Mouse (Mus musculus): ENCODE results near the gene Npnt. TPM values are rescaled to one million over a fixed set of nuclear protein-coding genes. Genes with fewer than 3 reads are reported as not detected.

Gene Npnt
- polyA plus RNA-seq, 1 experiment from 2014 or later, result 197 TPM

DNA sequence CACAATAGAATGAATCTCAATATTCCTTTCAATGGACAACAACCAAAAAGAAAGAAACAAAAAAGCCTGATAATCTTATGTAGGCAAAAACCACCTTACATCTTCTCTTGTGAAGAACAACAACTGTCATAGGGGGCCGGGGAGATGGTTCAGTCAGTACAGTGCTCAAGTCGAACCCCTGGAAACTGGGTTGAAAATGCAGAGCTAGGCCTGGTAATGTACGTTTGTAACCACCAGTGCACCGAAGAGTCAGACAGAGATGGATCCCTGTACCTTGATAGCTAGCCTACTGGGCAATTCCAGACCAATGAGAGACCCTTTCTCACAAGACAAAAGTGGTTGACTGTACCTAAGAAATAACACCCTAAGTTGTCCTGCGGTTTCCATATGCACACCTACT, 47.2 kb downstream of the Npnt start:
- Histone ChIP-seq H3K4me1 (ENCODE audit: insufficient read depth, low read length) (0 out of 2 replicates have a peak, but pooled peaks cover 2% of the 10 kb centered on the region), H3K9me3 (ENCODE audit: low read length) (no peaks in the 10 kb centered on the region), H3K27me3 (ENCODE audit: insufficient read depth, low read length) (no peaks in the 10 kb centered on the region), H3K4me3 (ENCODE audit: low read length) (no peak overlapping the region), H3K27ac (ENCODE audit: low read length) (no peak overlapping the region), H3K4me2 (replicated peaks; ENCODE audit: low read depth, low read length) (no peak overlapping the region), H3K36me3 (ENCODE audit: insufficient read depth, low read length) (peaks cover 15% of the 10 kb centered on the region), H3K9ac (replicated peaks; ENCODE audit: low read length) (no peak overlapping the region)
- 96% methylated on average over 5 of the region's 5 CpGs for WGBS
- no peak for ATAC-seq (ENCODE audit: low FRiP score, low TSS enrichment)

DNA sequence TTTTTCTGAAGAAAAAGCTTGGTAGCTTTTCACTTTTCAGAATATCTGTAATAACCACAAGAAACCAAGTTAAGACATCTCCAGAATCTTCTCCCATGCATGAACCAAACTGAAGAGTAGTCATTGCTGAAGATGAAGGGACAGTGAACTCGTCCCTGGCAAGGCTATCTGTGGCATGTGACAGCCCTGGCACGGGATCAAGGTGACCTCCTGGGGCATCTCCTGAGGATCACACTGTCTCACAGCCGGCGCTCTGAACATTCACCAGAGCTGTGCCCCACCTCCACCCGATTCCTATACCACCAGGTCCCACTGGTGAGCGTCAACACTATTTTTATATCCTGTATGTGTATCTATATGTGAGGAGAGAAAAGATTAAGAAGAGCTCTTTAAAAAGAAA, 47.9 kb downstream of the Npnt start:
- no peak overlapping the region for H3K27ac ChIP-seq (ENCODE audit: low read length)
- no peaks in the 10 kb centered on the region for H3K9me3 ChIP-seq (ENCODE audit: low read length)
- 83% methylated on average over 6 of the region's 6 CpGs for WGBS
- H3K36me3 ChIP-seq (ENCODE audit: insufficient read depth, low read length), result peaks cover 15% of the 10 kb centered on the region
- no peak overlapping the region for H3K9ac ChIP-seq (replicated peaks; ENCODE audit: low read length)
- H3K4me2 ChIP-seq (replicated peaks; ENCODE audit: low read depth, low read length), result no peak overlapping the region
- no peaks in the 10 kb centered on the region for H3K27me3 ChIP-seq (ENCODE audit: insufficient read depth, low read length)
- ATAC-seq (ENCODE audit: low FRiP score, low TSS enrichment), result no peak
- H3K4me1 ChIP-seq (ENCODE audit: insufficient read depth, low read length), result no peaks in the 10 kb centered on the region
- no peak overlapping the region for H3K4me3 ChIP-seq (ENCODE audit: low read length)

DNA sequence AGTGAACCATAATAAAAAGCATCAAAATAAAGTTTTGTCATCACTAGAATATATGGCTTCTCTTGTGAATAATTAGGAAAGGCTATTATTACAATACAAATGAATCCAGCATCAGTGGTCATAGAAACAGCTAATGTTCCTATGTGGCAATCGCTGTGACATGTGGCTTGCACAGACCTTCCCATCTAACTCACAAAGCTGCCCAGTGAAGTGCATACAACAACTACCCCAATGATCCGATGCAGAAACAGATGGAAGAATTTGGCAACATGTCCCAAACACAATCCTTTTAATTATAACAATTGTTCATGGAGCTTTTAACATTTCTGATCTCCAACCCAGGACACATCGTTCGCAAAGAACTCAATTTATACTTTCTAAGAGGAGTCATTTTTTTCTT, 52.2 kb downstream of the Npnt start:
- H3K4me3 ChIP-seq (ENCODE audit: low read length), result no peak overlapping the region
- H3K27me3 ChIP-seq (ENCODE audit: insufficient read depth, low read length), result no peaks in the 10 kb centered on the region
- H3K9me3 ChIP-seq (ENCODE audit: low read length), result no peaks in the 10 kb centered on the region
- H3K27ac ChIP-seq (ENCODE audit: low read length), result no peak overlapping the region
- H3K9ac ChIP-seq (replicated peaks; ENCODE audit: low read length), result no peak overlapping the region
- WGBS, result 92% methylated on average over 4 of the region's 4 CpGs
- 0 out of 2 replicates have a peak, but pooled peaks cover 3% of the 10 kb centered on the region for H3K36me3 ChIP-seq (ENCODE audit: insufficient read depth, low read length)
- no peak overlapping the region for H3K4me2 ChIP-seq (replicated peaks; ENCODE audit: low read depth, low read length)
- ATAC-seq (ENCODE audit: low FRiP score, low TSS enrichment), result no peak
- no peaks in the 10 kb centered on the region for H3K4me1 ChIP-seq (ENCODE audit: insufficient read depth, low read length)

DNA sequence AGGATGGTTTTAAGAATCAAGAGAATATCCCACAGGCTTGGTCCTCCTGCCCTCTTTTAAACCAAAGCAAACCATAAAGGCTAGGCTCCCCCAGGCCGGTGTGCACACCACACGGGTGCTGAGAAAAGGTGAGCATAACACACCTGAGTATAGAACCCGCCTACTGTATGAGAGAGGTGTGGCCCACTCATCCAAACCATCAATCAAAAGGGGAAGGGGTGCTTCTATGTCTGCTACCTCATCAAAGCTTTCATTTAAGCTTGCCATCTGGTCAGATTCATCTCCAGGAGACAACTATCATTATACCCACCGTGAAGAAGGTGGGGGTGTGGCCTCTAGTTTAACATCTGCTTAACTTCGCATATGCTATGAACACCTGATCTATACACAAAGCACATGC, 52.7 kb downstream of the Npnt start:
- Histone ChIP-seq H3K27me3 (ENCODE audit: insufficient read depth, low read length) (no peaks in the 10 kb centered on the region), H3K4me2 (replicated peaks; ENCODE audit: low read depth, low read length) (no peak overlapping the region), H3K27ac (ENCODE audit: low read length) (no peak overlapping the region), H3K9me3 (ENCODE audit: low read length) (no peaks in the 10 kb centered on the region), H3K36me3 (ENCODE audit: insufficient read depth, low read length) (0 out of 2 replicates have a peak, but pooled peaks cover 3% of the 10 kb centered on the region), H3K4me1 (ENCODE audit: insufficient read depth, low read length) (no peaks in the 10 kb centered on the region), H3K9ac (replicated peaks; ENCODE audit: low read length) (no peak overlapping the region), H3K4me3 (ENCODE audit: low read length) (no peak overlapping the region)
- 95% methylated on average over 5 of the region's 5 CpGs for WGBS
- ATAC-seq (ENCODE audit: low FRiP score, low TSS enrichment), result no peak

DNA sequence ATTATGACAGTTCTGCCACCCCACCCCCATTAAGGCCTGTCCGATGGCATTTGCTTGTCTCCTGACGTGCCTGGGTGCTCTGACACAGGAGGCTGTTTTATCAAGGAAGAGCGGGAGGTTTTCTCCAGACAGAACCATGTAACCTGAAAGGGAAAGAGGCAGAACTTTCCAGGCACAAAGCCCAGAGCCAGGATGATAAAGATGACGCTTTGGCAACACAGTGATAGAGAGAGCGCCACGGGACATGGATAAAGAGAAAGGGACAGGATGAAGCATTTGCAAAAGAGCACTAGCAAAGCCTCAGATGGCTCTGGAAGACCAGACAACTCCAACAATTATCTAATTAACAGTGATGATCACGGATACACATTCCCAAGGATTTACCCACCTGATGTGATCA, 56.0 kb downstream of the Npnt start:
- peaks cover 13% of the 10 kb centered on the region for H3K36me3 ChIP-seq (ENCODE audit: insufficient read depth, low read length)
- H3K4me1 ChIP-seq (ENCODE audit: insufficient read depth, low read length), result no peaks in the 10 kb centered on the region
- H3K9me3 ChIP-seq (ENCODE audit: low read length), result no peaks in the 10 kb centered on the region
- H3K27ac ChIP-seq (ENCODE audit: low read length), result no peak overlapping the region
- H3K4me3 ChIP-seq (ENCODE audit: low read length), result no peak overlapping the region
- H3K4me2 ChIP-seq (replicated peaks; ENCODE audit: low read depth, low read length), result no peak overlapping the region
- H3K27me3 ChIP-seq (ENCODE audit: insufficient read depth, low read length), result no peaks in the 10 kb centered on the region
- no peak overlapping the region for H3K9ac ChIP-seq (replicated peaks; ENCODE audit: low read length)
- ATAC-seq (ENCODE audit: low FRiP score, low TSS enrichment), result no peak
- WGBS, result 82% methylated on average over 7 of the region's 7 CpGs

DNA sequence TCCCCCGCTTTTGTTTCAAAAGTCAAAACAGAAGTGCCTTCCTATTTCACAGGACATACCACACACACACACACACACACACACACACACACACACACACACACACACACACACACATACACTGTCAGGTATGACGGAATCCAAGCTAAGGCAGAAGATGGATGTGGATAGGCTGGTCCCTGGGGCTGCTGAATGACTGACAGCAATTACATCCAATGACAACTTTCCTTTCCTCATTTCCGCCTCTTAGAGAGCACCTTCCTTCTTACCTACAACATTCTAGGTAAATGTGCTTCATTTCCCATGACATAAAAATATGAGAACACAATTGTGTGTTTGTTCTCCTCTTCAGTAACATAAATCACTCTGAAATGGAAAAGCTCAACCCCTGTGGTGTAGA, 56.4 kb downstream of the Npnt start:
- no peak for ATAC-seq (ENCODE audit: low FRiP score, low TSS enrichment)
- H3K4me2 ChIP-seq (replicated peaks; ENCODE audit: low read depth, low read length), result no peak overlapping the region
- 87% methylated on average over 3 of the region's 3 CpGs for WGBS
- H3K36me3 ChIP-seq (ENCODE audit: insufficient read depth, low read length), result peaks cover 13% of the 10 kb centered on the region
- H3K4me3 ChIP-seq (ENCODE audit: low read length), result no peak overlapping the region
- no peaks in the 10 kb centered on the region for H3K27me3 ChIP-seq (ENCODE audit: insufficient read depth, low read length)
- no peak overlapping the region for H3K9ac ChIP-seq (replicated peaks; ENCODE audit: low read length)
- no peaks in the 10 kb centered on the region for H3K9me3 ChIP-seq (ENCODE audit: low read length)
- H3K27ac ChIP-seq (ENCODE audit: low read length), result no peak overlapping the region
- H3K4me1 ChIP-seq (ENCODE audit: insufficient read depth, low read length), result no peaks in the 10 kb centered on the region

DNA sequence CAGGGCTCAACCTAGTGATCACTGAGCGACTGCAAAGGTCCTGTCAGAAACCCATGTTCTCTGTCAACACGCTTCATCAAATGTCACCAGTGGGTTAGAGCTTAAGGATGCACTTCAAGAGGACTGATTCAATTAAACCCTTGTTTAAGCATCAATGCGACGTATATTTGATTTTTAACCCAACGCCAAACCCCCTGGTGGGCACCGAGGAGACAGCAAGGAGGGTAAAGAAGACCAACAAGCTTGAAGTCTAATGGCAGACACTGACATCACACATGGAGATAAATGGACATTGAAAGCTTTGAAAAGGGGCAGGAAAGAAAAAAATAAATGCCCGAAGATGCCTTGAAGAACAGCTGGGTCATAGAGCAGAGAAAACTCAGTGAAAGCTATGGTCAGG, 57.0 kb downstream of the Npnt start:
- Histone ChIP-seq H3K4me3 (ENCODE audit: low read length) (no peak overlapping the region), H3K27me3 (ENCODE audit: insufficient read depth, low read length) (no peaks in the 10 kb centered on the region), H3K9me3 (ENCODE audit: low read length) (no peaks in the 10 kb centered on the region), H3K27ac (ENCODE audit: low read length) (no peak overlapping the region), H3K4me2 (replicated peaks; ENCODE audit: low read depth, low read length) (no peak overlapping the region), H3K9ac (replicated peaks; ENCODE audit: low read length) (no peak overlapping the region), H3K36me3 (ENCODE audit: insufficient read depth, low read length) (peaks cover 13% of the 10 kb centered on the region), H3K4me1 (ENCODE audit: insufficient read depth, low read length) (no peaks in the 10 kb centered on the region)
- WGBS, result 81% methylated on average over 7 of the region's 7 CpGs
- no peak for ATAC-seq (ENCODE audit: low FRiP score, low TSS enrichment)

DNA sequence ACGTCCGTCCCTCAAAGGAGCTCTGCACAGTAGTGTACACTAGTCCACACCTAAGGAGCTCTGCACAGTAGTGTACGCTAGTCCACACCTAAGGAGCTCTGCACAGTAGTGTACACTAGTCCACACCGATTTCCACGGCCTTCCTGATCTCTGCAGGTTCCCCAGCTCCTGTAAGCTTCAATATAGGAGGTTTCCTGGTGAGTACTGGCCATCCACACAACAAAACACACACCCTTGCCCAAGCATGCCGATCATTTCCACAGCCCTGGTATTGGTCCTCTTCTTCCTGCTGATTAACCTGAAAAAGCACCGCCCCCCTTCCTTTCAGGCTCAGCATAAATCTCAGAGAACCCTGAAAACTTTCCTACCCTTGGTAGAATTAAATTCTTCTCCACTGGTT, 57.6 kb downstream of the Npnt start:
- H3K9me3 ChIP-seq (ENCODE audit: low read length), result no peaks in the 10 kb centered on the region
- ATAC-seq (ENCODE audit: low FRiP score, low TSS enrichment), result no peak
- no peaks in the 10 kb centered on the region for H3K4me1 ChIP-seq (ENCODE audit: insufficient read depth, low read length)
- no peak overlapping the region for H3K4me2 ChIP-seq (replicated peaks; ENCODE audit: low read depth, low read length)
- H3K27ac ChIP-seq (ENCODE audit: low read length), result no peak overlapping the region
- H3K36me3 ChIP-seq (ENCODE audit: insufficient read depth, low read length), result peaks cover 13% of the 10 kb centered on the region
- no peak overlapping the region for H3K4me3 ChIP-seq (ENCODE audit: low read length)
- WGBS, result 91% methylated on average over 7 of the region's 7 CpGs
- no peaks in the 10 kb centered on the region for H3K27me3 ChIP-seq (ENCODE audit: insufficient read depth, low read length)
- no peak overlapping the region for H3K9ac ChIP-seq (replicated peaks; ENCODE audit: low read length)

DNA sequence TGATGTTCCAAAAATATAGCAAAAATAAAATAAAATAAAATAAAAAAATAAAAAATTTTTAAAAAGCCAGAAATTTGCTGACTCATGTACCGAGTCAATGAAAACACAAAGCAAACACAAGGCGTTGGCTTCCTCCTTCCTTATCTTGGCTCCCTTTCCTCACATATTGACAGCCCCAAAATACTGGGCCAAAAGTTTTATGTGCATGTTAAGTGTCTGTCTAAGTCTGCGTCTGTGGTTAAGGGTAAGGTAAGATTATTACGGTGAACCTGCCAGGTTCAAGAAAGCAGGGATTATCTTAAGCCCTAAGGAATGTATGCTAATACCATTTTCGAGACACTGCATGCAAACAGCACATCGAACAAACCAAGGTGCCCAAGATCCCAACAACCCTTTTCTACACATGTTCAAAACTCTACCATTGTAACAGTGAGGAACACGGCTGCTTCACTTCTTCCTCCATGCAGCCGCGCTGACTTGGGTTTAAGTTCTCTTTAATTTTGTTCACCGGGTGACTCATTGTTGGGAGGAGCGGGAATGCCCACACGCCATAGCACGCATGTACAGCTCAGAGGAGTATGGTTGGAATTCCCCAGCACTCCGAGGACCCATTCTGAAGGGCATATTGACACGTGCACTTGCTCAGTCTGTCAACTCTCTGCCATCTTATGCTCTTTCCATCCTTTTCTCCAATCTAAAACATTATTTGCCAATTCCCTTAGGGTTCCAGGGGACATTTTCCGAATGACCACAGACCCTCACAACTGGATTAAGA, 62.8 kb downstream of the Npnt start:
- H3K9ac ChIP-seq (replicated peaks; ENCODE audit: low read length), result no peak overlapping the region
- no peaks in the 10 kb centered on the region for H3K9me3 ChIP-seq (ENCODE audit: low read length)
- 90% methylated on average over 16 of the region's 16 CpGs for WGBS
- H3K36me3 ChIP-seq (ENCODE audit: insufficient read depth, low read length), result peaks cover 13% of the 10 kb centered on the region
- no peak overlapping the region for H3K27ac ChIP-seq (ENCODE audit: low read length)
- H3K4me3 ChIP-seq (ENCODE audit: low read length), result no peak overlapping the region
- H3K27me3 ChIP-seq (ENCODE audit: insufficient read depth, low read length), result no peaks in the 10 kb centered on the region
- H3K4me1 ChIP-seq (ENCODE audit: insufficient read depth, low read length), result 0 out of 2 replicates have a peak, but pooled peaks cover 3% of the 10 kb centered on the region
- H3K4me2 ChIP-seq (replicated peaks; ENCODE audit: low read depth, low read length), result no peak overlapping the region
- ATAC-seq (ENCODE audit: low FRiP score, low TSS enrichment), result no peak

DNA sequence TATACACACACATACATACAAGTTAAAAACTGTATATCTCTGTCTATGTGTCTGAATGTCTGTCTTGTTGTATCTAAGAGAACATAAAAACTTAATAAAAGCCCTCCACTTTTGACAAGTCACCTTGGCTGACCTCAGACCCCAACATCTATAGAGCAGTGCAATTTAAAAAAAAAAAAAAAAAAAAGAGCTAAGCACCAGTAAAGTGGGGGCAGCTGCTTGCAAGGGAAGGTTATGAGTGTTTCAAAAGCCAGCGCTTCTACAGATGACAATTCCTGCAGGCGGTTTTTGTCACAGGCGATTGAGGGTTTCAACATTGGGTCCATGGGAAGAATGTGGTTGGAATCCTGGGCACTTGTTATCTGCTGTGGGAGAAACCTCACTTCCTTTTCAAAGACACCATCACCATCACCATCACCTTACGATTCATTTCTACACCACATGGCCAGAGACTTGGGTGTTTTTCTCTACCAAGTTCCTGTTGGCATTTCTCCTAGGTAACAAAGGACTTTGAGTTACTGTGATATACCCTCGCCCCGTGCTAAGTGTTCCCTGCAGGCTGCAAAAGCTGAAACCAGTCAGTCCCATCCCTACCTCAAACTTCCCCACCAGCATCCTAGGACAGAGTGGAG, 63.6 kb downstream of the Npnt start:
- no peak overlapping the region for H3K9ac ChIP-seq (replicated peaks; ENCODE audit: low read length)
- H3K4me2 ChIP-seq (replicated peaks; ENCODE audit: low read depth, low read length), result no peak overlapping the region
- peaks cover 13% of the 10 kb centered on the region for H3K36me3 ChIP-seq (ENCODE audit: insufficient read depth, low read length)
- ATAC-seq (ENCODE audit: low FRiP score, low TSS enrichment), result no peak
- no peaks in the 10 kb centered on the region for H3K27me3 ChIP-seq (ENCODE audit: insufficient read depth, low read length)
- no peak overlapping the region for H3K27ac ChIP-seq (ENCODE audit: low read length)
- H3K4me3 ChIP-seq (ENCODE audit: low read length), result no peak overlapping the region
- 91% methylated on average over 6 of the region's 6 CpGs for WGBS
- no peaks in the 10 kb centered on the region for H3K9me3 ChIP-seq (ENCODE audit: low read length)
- 0 out of 2 replicates have a peak, but pooled peaks cover 3% of the 10 kb centered on the region for H3K4me1 ChIP-seq (ENCODE audit: insufficient read depth, low read length)

Measured in kidney, embryonic 16.5 days (tissue).